Mouse (Mus musculus) MEL (cell line): ENCODE measurements around the gene Rexo1. TPM values are rescaled to one million over a fixed set of nuclear protein-coding genes. Genes with fewer than 3 reads are reported as not detected.

Experiments used
- DNase-seq: peaks from one replicate; pipeline ENCODE4 v3.0.0; 2011; ENCODE audit warnings: low read depth, low spot score
- H3K27ac ChIP-seq: 2 replicates; pipeline ENCODE4 v1.5.1; 2012; ENCODE audit warnings: low read depth, mild to moderate bottlenecking, control low read depth, low read length, moderate library complexity; ENCODE audit not compliant: control insufficient read depth
- H3K27me3 ChIP-seq, 2 experiments: fragments of 150-350 bp in 1 of 2; sonication (generic) in 1 of 2; 2 replicates each; pipeline ENCODE4 v1.6.1; 2012; ENCODE audit warnings: low read length in 2 of 2, mild to moderate bottlenecking in 2 of 2, improper control_type of control experiment in 1 of 2, moderate library complexity in 1 of 2; ENCODE audit not compliant: insufficient read depth in 2 of 2, control insufficient read depth in 1 of 2
- H3K36me3 ChIP-seq, 2 experiments: 2 replicates each; pipeline ENCODE4 v1.6.1; 2012 to 2014; ENCODE audit warnings: low read length in 2 of 2, improper control_type of control experiment in 1 of 2, inconsistent platforms in 1 of 2, mild to moderate bottlenecking in 1 of 2; ENCODE audit not compliant: insufficient read depth in 2 of 2, control insufficient read depth in 1 of 2
- H3K4me1 ChIP-seq, 2 experiments: fragments of 150-350 bp in 1 of 2; sonication (generic) in 1 of 2; 2 replicates each; pipeline ENCODE4 v1.6.1; 2012; ENCODE audit warnings: low read length in 2 of 2, improper control_type of control experiment in 1 of 2, mild to moderate bottlenecking in 1 of 2; ENCODE audit not compliant: insufficient read depth in 2 of 2, control insufficient read depth in 1 of 2
- H3K4me3 ChIP-seq, 2 experiments: fragments of 150-350 bp in 1 of 2; sonication (generic) in 1 of 2; 2 replicates each; pipeline ENCODE4 v1.5.1; 2012; ENCODE audit warnings: low read depth in 2 of 2, low read length in 2 of 2, mild to moderate bottlenecking in 2 of 2, moderate library complexity in 2 of 2, control low read depth in 1 of 2, improper control_type of control experiment in 1 of 2; ENCODE audit not compliant: control insufficient read depth in 1 of 2, insufficient read depth in 1 of 2
- H3K79me2 ChIP-seq: 2 replicates; pipeline ENCODE4 v1.6.1; 2012; ENCODE audit warnings: mild to moderate bottlenecking, low read length, moderate library complexity; ENCODE audit not compliant: control insufficient read depth, poor library complexity, insufficient read depth
- H3K9ac ChIP-seq: 2 replicates; pipeline ENCODE4 v1.6.1; 2012; ENCODE audit warnings: low read depth, mild to moderate bottlenecking, control low read depth, low read length, moderate library complexity; ENCODE audit not compliant: control insufficient read depth, poor library complexity, severe bottlenecking
- H3K9me3 ChIP-seq: fragments of 150-350 bp; sonication (generic); replicated peaks from 2 replicates; pipeline ENCODE4 v1.6.1; 2012; ENCODE audit warnings: mild to moderate bottlenecking, low read length, improper control_type of control experiment, moderate library complexity; ENCODE audit not compliant: insufficient read depth
- GATA1 ChIP-seq: IDR thresholded peaks from 2 replicates; pipeline ENCODE4 v1.6.1; 2011; ENCODE audit warnings: low read depth, low read length, improper control_type of control experiment
- MAZ ChIP-seq: IDR thresholded peaks from 2 replicates; pipeline ENCODE4 v1.6.1; 2012; ENCODE audit warnings: low read depth, mild to moderate bottlenecking, inconsistent platforms, low read length, improper control_type of control experiment
- NRF1 ChIP-seq: IDR thresholded peaks from 2 replicates; pipeline ENCODE4 v1.6.1; 2014; ENCODE audit warnings: low read depth, mild to moderate bottlenecking, inconsistent platforms, low read length, improper control_type of control experiment, moderate library complexity; ENCODE audit not compliant: poor library complexity, insufficient read depth, severe bottlenecking
- RCOR1 ChIP-seq: IDR thresholded peaks from 2 replicates; pipeline ENCODE4 v1.6.1; 2012; ENCODE audit warnings: low read depth, mild to moderate bottlenecking, inconsistent platforms, low read length, improper control_type of control experiment
- TAL1 ChIP-seq: IDR thresholded peaks from 2 replicates; pipeline ENCODE4 v1.6.1; 2012; ENCODE audit warnings: mild to moderate bottlenecking, inconsistent platforms, low read length, moderate library complexity, mixed read lengths
- TBP ChIP-seq: IDR thresholded peaks from 2 replicates; pipeline ENCODE4 v1.8.0; 2011; ENCODE audit warnings: low read depth, low read length, improper control_type of control experiment
- UBTF ChIP-seq: IDR thresholded peaks from 2 replicates; pipeline ENCODE4 v1.6.1; 2012; ENCODE audit warnings: low read depth, mild to moderate bottlenecking, inconsistent platforms, low read length, improper control_type of control experiment, moderate library complexity, borderline replicate concordance; ENCODE audit not compliant: insufficient read depth
- USF2 ChIP-seq, 2 experiments: IDR thresholded peaks; 2 replicates each; pipeline ENCODE4 v1.6.1; 2011 to 2012; ENCODE audit warnings: improper control_type of control experiment in 2 of 2, low read length in 2 of 2, borderline replicate concordance in 1 of 2, inconsistent platforms in 1 of 2, low read depth in 1 of 2, mild to moderate bottlenecking in 1 of 2; ENCODE audit not compliant: insufficient read depth in 1 of 2
- polyA plus RNA-seq, 2 experiments: library from polyadenylated mRNA; stranded (reverse) in 1 of 2; unstranded in 1 of 2; fragments of >175 nt in 1 of 2; fragments of >200 nt in 1 of 2; gene quantifications; 2 replicates each; pipeline versions ENCODE4 v1.2.1 to v1.2.4; 2012; ENCODE audit warnings: low replicate concordance in 2 of 2, low read depth in 1 of 2; ENCODE audit not compliant: insufficient read length in 2 of 2, insufficient read depth in 1 of 2, missing spikeins in 1 of 2
- total RNA-seq: library from RNA; depleted of rRNA; stranded (reverse); fragments of 300-350 nt; gene quantifications from 2 replicates; pipeline ENCODE4 v1.2.3, GENCODE M21; 2012

The Rexo1 gene
- total and polyA plus RNA-seq, 3 experiments: 14.7 to 54.6 TPM; not detected in 1

- peak; percentile 40 for DNase-seq
- Histone ChIP-seq H3K27me3 (no peaks in the 10 kb centered on the region), H3K27ac (peak overlapping the region; percentile 68), H3K4me1 (peaks cover 12 to 55% of the 10 kb centered on the region in 2 experiments; a peak in 3 of 4 replicates), H3K4me3 (peak overlapping the region; percentile 38 to 44), H3K36me3 (peaks cover 0 to 37% of the 10 kb centered on the region in 2 experiments; a peak in 2 of 4 replicates), H3K9ac (peak overlapping the region; percentile 49), H3K79me2 (peaks cover 66% of the 10 kb centered on the region), H3K9me3 (no peaks in the 10 kb centered on the region)
- TF ChIP-seq NRF1: no peak
- TF ChIP-seq MAZ: 0 out of 2 replicates have a peak, but pooled peaks have one; percentile 18
Measured at GRCm38 (mm10) chr10:80570419-80570818, 9.1 kb upstream of the Rexo1 start.

- H3K4me1 ChIP-seq: peaks cover 12 to 48% of the 10 kb centered on the region in 2 experiments; a peak in 3 of 4 replicates
- H3K27ac ChIP-seq: peak overlapping the region; percentile 68
- peak; percentile 84 for DNase-seq
- H3K36me3 ChIP-seq: peaks cover 0 to 34% of the 10 kb centered on the region in 2 experiments; a peak in 2 of 4 replicates
- H3K9ac ChIP-seq: peak overlapping the region; percentile 49
- H3K27me3 ChIP-seq: no peaks in the 10 kb centered on the region
- H3K79me2 ChIP-seq: peaks cover 58% of the 10 kb centered on the region
- peak overlapping the region; percentile 38 to 44 for H3K4me3 ChIP-seq
- TF ChIP-seq USF2 (IDR thresholded peaks at IDR 0.05; ENCODE audit: borderline replicate concordance in 1 of 2, insufficient read depth in 1 of 2, low read depth in 1 of 2, low read length in 2 of 2) (no peak), GATA1 (no peak), TBP (no peak), TAL1 (no peak), RCOR1 (no peak), UBTF (no peak)
- H3K9me3 ChIP-seq: no peaks in the 10 kb centered on the region
Measured at GRCm38 (mm10) chr10:80569664-80570066, 8.3 kb upstream of the Rexo1 start.

- H3K27me3 ChIP-seq: no peaks in the 10 kb centered on the region
- peaks cover 0 to 26% of the 10 kb centered on the region in 2 experiments; a peak in 2 of 4 replicates for H3K36me3 ChIP-seq
- no peak overlapping the region for H3K27ac ChIP-seq
- no peaks in the 10 kb centered on the region for H3K9me3 ChIP-seq
- H3K4me1 ChIP-seq: peaks cover 10 to 41% of the 10 kb centered on the region in 2 experiments; a peak in 3 of 4 replicates
- H3K4me3 ChIP-seq: no peak overlapping the region
- H3K9ac ChIP-seq: no peak overlapping the region
- peaks cover 51% of the 10 kb centered on the region for H3K79me2 ChIP-seq
- TF ChIP-seq UBTF: no peak
- DNase-seq: no peak
Measured at GRCm38 (mm10) chr10:80568876-80569275, 7.5 kb upstream of the Rexo1 start.
